Mouse (Mus musculus) myocyte (in vitro differentiated cells): Measurements from ENCODE around the gene Amigo3.

ENCODE experiments used
- CEBPB ChIP-seq: IDR thresholded peaks from 2 replicates; pipeline ENCODE4 v1.6.1; 2011; ENCODE audit warnings: mild to moderate bottlenecking, moderate library complexity; ENCODE audit not compliant: poor library complexity, insufficient read depth, severe bottlenecking
- E2F4 ChIP-seq: IDR thresholded peaks from one replicate; pipeline ENCODE4 v1.6.1; 2011; ENCODE audit warnings: mild to moderate bottlenecking, control low read depth, moderate library complexity; ENCODE audit not compliant: insufficient read depth
- MAX ChIP-seq: IDR thresholded peaks from one replicate; pipeline ENCODE4 v1.6.1; 2011; ENCODE audit warnings: low read depth, mild to moderate bottlenecking, control low read depth
- MYOD1 ChIP-seq, 3 experiments: IDR thresholded peaks; one replicate each; pipeline ENCODE4 v1.6.1; 2011; ENCODE audit warnings: control low read depth in 2 of 3, low read depth in 2 of 3, mild to moderate bottlenecking in 2 of 3, moderate library complexity in 1 of 3; ENCODE audit not compliant: insufficient read length in 2 of 3, control insufficient read depth in 1 of 3
- MYOG ChIP-seq, 3 experiments: IDR thresholded peaks; one replicate each; pipeline ENCODE4 v1.6.1; 2011; ENCODE audit warnings: control low read depth in 2 of 3, low read depth in 2 of 3, mild to moderate bottlenecking in 2 of 3; ENCODE audit not compliant: insufficient read length in 2 of 3, control insufficient read depth in 1 of 3, insufficient read depth in 1 of 3
- POLR2A ChIP-seq: IDR thresholded peaks from one replicate; pipeline ENCODE4 v1.6.1; 2011; ENCODE audit warnings: low read depth, mild to moderate bottlenecking, control low read depth, moderate library complexity; ENCODE audit not compliant: insufficient read length
- POLR2AphosphoS2 ChIP-seq: IDR thresholded peaks from one replicate; pipeline ENCODE4 v1.6.1; 2011; ENCODE audit warnings: low read depth, control low read depth; ENCODE audit not compliant: insufficient read length
- SRF ChIP-seq: IDR thresholded peaks from one replicate; pipeline ENCODE4 v1.6.1; 2011; ENCODE audit warnings: low read depth; ENCODE audit not compliant: control insufficient read depth, insufficient read length
- TCF3 ChIP-seq: IDR thresholded peaks from one replicate; pipeline ENCODE4 v1.6.1; 2011; ENCODE audit warnings: low read depth, control low read depth; ENCODE audit not compliant: insufficient read length
- USF1 ChIP-seq: IDR thresholded peaks from one replicate; pipeline ENCODE4 v1.6.1; 2011; ENCODE audit warnings: low read depth, mild to moderate bottlenecking, control low read depth, moderate library complexity

DNA sequence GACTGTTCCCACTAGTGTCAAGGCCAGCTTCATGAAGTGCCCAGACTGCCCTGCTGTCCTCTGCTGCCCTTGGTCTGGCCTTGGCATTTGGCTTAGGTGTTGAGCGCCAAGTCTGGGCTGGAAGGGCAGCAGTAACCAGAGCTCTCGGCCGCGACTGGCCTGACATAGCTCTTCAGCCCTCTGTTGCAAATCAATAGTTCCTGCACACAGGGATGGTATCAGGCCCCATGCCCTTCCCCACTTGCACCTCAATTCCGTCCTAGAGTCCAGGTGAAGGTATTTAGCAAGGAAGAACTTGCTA is 4.3 kb downstream of the Amigo3 start:
- no peak for TF ChIP-seq POLR2A
- TF ChIP-seq E2F4 = no peak
- no peak for TF ChIP-seq MYOG (IDR thresholded peaks at IDR 0.05; ENCODE audit: control insufficient read depth in 1 of 3, insufficient read depth in 1 of 3, insufficient read length in 2 of 3, low read depth in 2 of 3)
- no peak for TF ChIP-seq TCF3
- TF ChIP-seq CEBPB = no peak
- TF ChIP-seq SRF = no peak
- TF ChIP-seq USF1 = no peak
- TF ChIP-seq MAX = no peak
- peak; percentile 14 for TF ChIP-seq POLR2AphosphoS2
- no peak for TF ChIP-seq MYOD1 (IDR thresholded peaks at IDR 0.05; ENCODE audit: control insufficient read depth in 1 of 3, insufficient read length in 2 of 3, low read depth in 2 of 3)
